Mouse (Mus musculus): ENCODE data around the gene Inpp5e.

- TF ChIP-seq POLR2A (IDR thresholded peaks at IDR 0.05; ENCODE audit: extremely low read depth, insufficient read depth, low read length) = no peak
- no peak for TF ChIP-seq CTCF (IDR thresholded peaks at IDR 0.05; ENCODE audit: low read depth, low read length)
These were observed 6.7 kb downstream of the Inpp5e start for GRCm38 (mm10) chr2:26402265-26402664.
